In genomic region chr4:62208696-62209380, GRCm38 (mm10) we compare ENCODE assay signal across 8 mouse cellular contexts. TPM values are rescaled to one million over a fixed set of nuclear protein-coding genes. Genes with fewer than 3 reads are reported as not detected.
A peak's percentile ranks its signal among the peaks of the same experiment; 100 is the strongest.
DNase-seq lines count a peak whose midpoint lies in the region; ATAC-seq and TF ChIP-seq lines count a peak whose summit lies in the region.

No protein-coding gene starts in this region.

- WGBS in heart, embryonic 13.5 days = 4% methylated on average over 19 of the region's 19 CpGs
- WGBS in forebrain, embryonic 15.5 days = 3% methylated on average over 19 of the region's 19 CpGs
- 8% methylated on average over 19 of the region's 19 CpGs for WGBS in liver, embryonic 13.5 days (ENCODE audit: insufficient replicate concordance)

- peaks cover 11% of the 10 kb centered on the region for H3K36me3 ChIP-seq in heart, embryonic 13.5 days
- H3K36me3 ChIP-seq in forebrain, embryonic 15.5 days = peaks cover 14% of the 10 kb centered on the region
- no peaks in the 10 kb centered on the region for H3K36me3 ChIP-seq in liver, embryonic 13.5 days

- peak overlapping the region; percentile 85 for H3K9ac ChIP-seq in heart, embryonic 13.5 days
- H3K9ac ChIP-seq in forebrain, embryonic 15.5 days (replicated peaks) = peak overlapping the region; percentile 81
- 0 out of 2 replicates have a peak overlapping the region, but pooled peaks have one; percentile 36 for H3K9ac ChIP-seq in liver, embryonic 13.5 days

- POLR2A ChIA-PET in Patski (lab: Charles Lee) = no interaction called here

- peak overlapping the region; percentile 69 for H3K4me3 ChIP-seq in heart, embryonic 13.5 days
- peak overlapping the region; percentile 63 for H3K4me3 ChIP-seq in forebrain, embryonic 15.5 days
- peak overlapping the region; percentile 56 for H3K4me3 ChIP-seq in liver, embryonic 13.5 days (replicated peaks)

- in situ Hi-C loops in Patski (cut with MboI; ENCODE audit: low pct_unique_long_range_greater_than_20kb) = loop anchor here (10.0 kb wide), 1 partner anchor 66 kb away; no protein-coding TSS in a partner anchor

- CTCF ChIA-PET in Patski (lab: Charles Lee) = interaction anchor here (1.7 kb wide), 1 partner anchor 20 kb away, joined by 5 read pairs; no protein-coding TSS in a partner anchor

- ATAC-seq in heart, embryonic 13.5 days (ENCODE audit: extremely low read depth, insufficient number of reproducible peaks, low FRiP score, low TSS enrichment) = no peak; the same call in 1 of the 2 replicates
- peak; percentile 32 for ATAC-seq in Patski
- peak; percentile 58 for ATAC-seq in forebrain, embryonic 15.5 days (replicated peaks)
- no peak for ATAC-seq in liver, embryonic 13.5 days (ENCODE audit: low read depth)

- peak overlapping the region; percentile 90 for H3K27ac ChIP-seq in heart, embryonic 13.5 days (replicated peaks)
- peak overlapping the region; percentile 92 for H3K27ac ChIP-seq in forebrain, embryonic 15.5 days (replicated peaks)
- no peak overlapping the region for H3K27ac ChIP-seq in liver, embryonic 13.5 days

- DNase-seq in heart, adult 8-10 months (ENCODE audit: low spot score) = no peak
- DNase-seq in Patski (ENCODE audit: low read depth, low spot score) = peak; percentile 27
- no peak for DNase-seq in liver, embryonic 13.5 days
- no peak for DNase-seq in urinary bladder, postnatal 10 days (ENCODE audit: low spot score)
- DNase-seq in gastrocnemius, postnatal 4 days (ENCODE audit: low spot score in 2 of 2) = no peak
- no peak for DNase-seq in T-cell, adult 2 months (ENCODE audit: low spot score)

- no peak for TF ChIP-seq CTCF in Patski (IDR thresholded peaks at IDR 0.05)

- no peaks in the 10 kb centered on the region for H3K9me3 ChIP-seq in heart, embryonic 13.5 days
- H3K9me3 ChIP-seq in forebrain, embryonic 15.5 days = no peaks in the 10 kb centered on the region
- no peaks in the 10 kb centered on the region for H3K9me3 ChIP-seq in liver, embryonic 13.5 days (replicated peaks)

- no peaks in the 10 kb centered on the region for H3K27me3 ChIP-seq in heart, embryonic 13.5 days (replicated peaks)
- no peaks in the 10 kb centered on the region for H3K27me3 ChIP-seq in Patski
- no peaks in the 10 kb centered on the region for H3K27me3 ChIP-seq in forebrain, embryonic 15.5 days
- peaks cover 30% of the 10 kb centered on the region for H3K27me3 ChIP-seq in liver, embryonic 13.5 days

- H3K4me2 ChIP-seq in heart, embryonic 13.5 days = peak overlapping the region; percentile 72
- peak overlapping the region; percentile 59 for H3K4me2 ChIP-seq in forebrain, embryonic 15.5 days (replicated peaks)
- peak overlapping the region; percentile 46 for H3K4me2 ChIP-seq in liver, embryonic 13.5 days

- peaks cover 16% of the 10 kb centered on the region for H3K4me1 ChIP-seq in heart, embryonic 13.5 days
- peaks cover 16% of the 10 kb centered on the region for H3K4me1 ChIP-seq in forebrain, embryonic 15.5 days
- no peaks in the 10 kb centered on the region for H3K4me1 ChIP-seq in liver, embryonic 13.5 days (replicated peaks)

RNA-seq across cellular contexts. Expression of gene Zfp37, which starts 22.0 kb away (rescaled TPM):
- 6.7 and 6.9 TPM in 2 replicates for polyA plus RNA-seq in heart, embryonic 13.5 days (2015; fragmentation: Nextera tagmentation; extraction: Ambion mirVana)
- total RNA-seq in heart, adult 8-10 months (2022) = 1 to 10 TPM; 1.1 to 1.9 (median 1.6) TPM
- 8.0 TPM for polyA plus RNA-seq in Patski (2021)
- polyA plus RNA-seq in forebrain, embryonic 15.5 days (2015; fragmentation: Nextera tagmentation; extraction: Ambion mirVana) = 20.4 TPM in 2 replicates
- polyA plus RNA-seq in liver, embryonic 13.5 days (2015; fragmentation: Nextera tagmentation; extraction: Ambion mirVana) = 0.47 and 0.78 TPM in 2 replicates
- 1 to 10 TPM; 5.2 to 5.3 TPM for total RNA-seq in gastrocnemius, postnatal 4 days (2021)

RNA-seq across cellular contexts. Expression of gene Slc31a2, which starts 53.5 kb away (rescaled TPM):
- 19.7 and 20.3 TPM in 2 replicates for polyA plus RNA-seq in heart, embryonic 13.5 days (2015; fragmentation: Nextera tagmentation; extraction: Ambion mirVana)
- 10 to 100 TPM; 18.9 to 23.0 (median 21.1) TPM for total RNA-seq in heart, adult 8-10 months (2022)
- 18.8 TPM for polyA plus RNA-seq in Patski (2021)
- polyA plus RNA-seq in forebrain, embryonic 15.5 days (2015; fragmentation: Nextera tagmentation; extraction: Ambion mirVana) = 11.1 and 11.8 TPM in 2 replicates
- polyA plus RNA-seq in liver, embryonic 13.5 days (2015; fragmentation: Nextera tagmentation; extraction: Ambion mirVana) = 5.6 and 6.7 TPM in 2 replicates
- 10 to 100 TPM in 1 of 2 experiments, 1 to 10 TPM in 1; 9.5 to 12.3 TPM for total RNA-seq in gastrocnemius, postnatal 4 days (2021)

RNA-seq across cellular contexts. Expression of gene Mup21, which starts 58.2 kb away (rescaled TPM):
- not detected in 2 replicates for polyA plus RNA-seq in heart, embryonic 13.5 days (2015; fragmentation: Nextera tagmentation; extraction: Ambion mirVana)
- total RNA-seq in heart, adult 8-10 months (2022) = not detected
- not detected for polyA plus RNA-seq in Patski (2021)
- polyA plus RNA-seq in forebrain, embryonic 15.5 days (2015; fragmentation: Nextera tagmentation; extraction: Ambion mirVana) = not detected in 2 replicates
- polyA plus RNA-seq in liver, embryonic 13.5 days (2015; fragmentation: Nextera tagmentation; extraction: Ambion mirVana) = not detected in 2 replicates
- not detected for total RNA-seq in gastrocnemius, postnatal 4 days (2021)

Comparison
In these comparisons a context has a peak if more than half of its experiments do, and no peak if none do; other contexts are left out.
1. ATAC-seq: peak in Patski (single experiment) and forebrain, embryonic 15.5 days (single experiment); none in heart, embryonic 13.5 days (single experiment) and liver, embryonic 13.5 days (single experiment).
2. Peak in every context shown above with its lines, with median percentiles within 50 percentile points of each other: H3K4me2 ChIP-seq, H3K4me3 ChIP-seq and H3K9ac ChIP-seq.